Mouse (Mus musculus): ENCODE data around the gene Taf1b.

- TF ChIP-seq CTCF (IDR thresholded peaks at IDR 0.05; ENCODE audit: low read depth) (no peak), EP300 (optimal IDR thresholded peaks at IDR 0.05) (no peak)
Measured at GRCm38 (mm10) chr12:24573275-24573580, 75.1 kb downstream of the Taf1b start.
